Mouse (Mus musculus) heart, embryonic 16.5 days (tissue): Measurements from ENCODE around the gene Sfta2. TPM values are rescaled to one million over a fixed set of nuclear protein-coding genes. Genes with fewer than 3 reads are reported as not detected.

Experiments
- ATAC-seq: fragments of 200-750 bp; cut with Nextera tagmentation; replicated peaks from 2 replicates; pipeline ENCODE4 v1.8.0; 2017; ENCODE audit warnings: moderate number of reproducible peaks; ENCODE audit not compliant: insufficient read depth, low FRiP score; ENCODE audit errors: extremely low read depth
- H3K27ac ChIP-seq: fragments of 300-500 bp; sonication (generic); 2 replicates; pipeline ENCODE4 v1.5.1; 2014; ENCODE audit warnings: mild to moderate bottlenecking, low read length, control low read depth, moderate library complexity
- H3K27me3 ChIP-seq: fragments of 300-500 bp; sonication (generic); 2 replicates; pipeline ENCODE4 v1.6.1; 2014; ENCODE audit warnings: low read length, mixed read lengths; ENCODE audit not compliant: control insufficient read depth, insufficient read depth
- H3K36me3 ChIP-seq: fragments of 300-500 bp; sonication (generic); 2 replicates; pipeline ENCODE4 v1.6.1; 2014; ENCODE audit not compliant: control insufficient read depth, insufficient read depth
- H3K4me1 ChIP-seq: fragments of 300-500 bp; sonication (generic); 2 replicates; pipeline ENCODE4 v1.6.1; 2014; ENCODE audit warnings: low read length, mixed read lengths; ENCODE audit not compliant: control insufficient read depth, insufficient read depth
- H3K4me2 ChIP-seq: fragments of 300-500 bp; sonication (generic); 2 replicates; pipeline ENCODE4 v1.6.1; 2014; ENCODE audit warnings: low read depth, mild to moderate bottlenecking, control low read depth, low read length
- H3K4me3 ChIP-seq: fragments of 300-500 bp; sonication (generic); 2 replicates; pipeline ENCODE4 v1.5.1; 2014; ENCODE audit warnings: mild to moderate bottlenecking, control low read depth, low read length
- H3K9ac ChIP-seq: fragments of 300-500 bp; sonication (generic); 2 replicates; pipeline ENCODE4 v1.6.1; 2014; ENCODE audit warnings: low read length, control low read depth
- H3K9me3 ChIP-seq: fragments of 300-500 bp; sonication (generic); replicated peaks from 2 replicates; pipeline ENCODE4 v1.6.1; 2016; ENCODE audit warnings: low read length; ENCODE audit not compliant: control insufficient read depth
- WGBS: fragments of 180-500 bp; shearing (Covaris S2); extraction: QIAGEN DNeasy Blood & Tissue Kit; methylation state at CpG from one replicate; pipeline ENCODE4 v1.1.7; 2014; 5-methylcytosine and 5-hydroxymethylcytosine counted together
- polyA plus RNA-seq: library from polyadenylated mRNA; unstranded; fragments of >200 nt; fragmentation: Nextera tagmentation; extraction: Ambion mirVana; gene quantifications from 2 replicates; pipeline ENCODE4 v1.2.1, GENCODE M21; 2015

Sfta2 gene
- polyA plus RNA-seq, 1 experiment from 2014 or later = 1.1 TPM

DNA sequence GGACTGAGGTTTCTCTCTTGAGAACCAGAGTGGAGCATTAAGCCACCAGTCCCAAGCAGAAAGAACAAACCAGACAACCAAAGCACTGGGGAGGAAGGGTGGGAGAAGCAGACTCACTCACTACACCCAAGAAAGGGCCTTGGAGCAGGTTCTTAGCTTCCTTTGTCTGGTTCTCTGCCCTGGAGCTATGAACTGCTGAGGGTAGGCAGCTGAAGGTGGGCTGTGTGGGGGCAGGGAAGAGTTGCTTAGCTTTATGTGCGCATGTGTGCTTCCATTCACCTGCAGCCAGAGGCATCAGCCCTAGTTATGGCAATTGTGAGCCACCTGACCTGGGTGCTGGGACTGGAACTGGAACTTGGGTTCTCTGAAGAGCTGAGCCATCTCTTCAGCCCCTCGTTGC is 51.7 kb downstream of the Sfta2 start:
- 71% methylated on average over 2 of the region's 2 CpGs for WGBS
- no peak for ATAC-seq
- no peaks in the 10 kb centered on the region for H3K4me1 ChIP-seq
- H3K27ac ChIP-seq = no peak overlapping the region
- H3K9me3 ChIP-seq = no peaks in the 10 kb centered on the region
- no peak overlapping the region for H3K4me2 ChIP-seq
- no peak overlapping the region for H3K9ac ChIP-seq
- H3K4me3 ChIP-seq = no peak overlapping the region
- H3K36me3 ChIP-seq = peaks cover 21% of the 10 kb centered on the region
- no peaks in the 10 kb centered on the region for H3K27me3 ChIP-seq

DNA sequence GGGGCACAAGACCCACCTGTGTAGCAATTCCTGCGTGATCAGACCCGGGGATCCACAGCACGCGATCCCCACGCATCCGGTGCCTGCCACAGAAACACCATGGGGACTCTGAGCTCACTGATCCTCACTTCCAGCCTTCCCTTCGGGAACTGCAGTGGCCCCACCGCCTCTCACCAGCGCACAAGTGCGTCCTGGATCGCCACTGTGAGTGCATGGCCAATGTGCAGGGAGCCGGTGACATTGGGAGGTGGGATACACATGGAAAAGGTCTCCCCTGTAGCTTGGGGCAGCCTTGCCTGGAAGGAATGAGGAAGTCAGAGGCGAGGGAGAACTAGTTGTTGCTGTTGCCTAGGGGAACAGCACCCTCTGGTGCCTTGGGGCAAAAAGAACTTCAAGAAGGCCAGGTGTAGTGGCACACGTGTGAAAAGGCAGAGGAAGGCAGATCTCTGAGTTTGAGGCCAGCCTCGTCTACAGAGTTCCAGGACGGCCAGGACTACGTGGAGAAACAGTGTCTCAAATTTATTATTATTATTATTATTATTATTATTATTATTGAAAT is 64.7 kb downstream of the Sfta2 start:
- Histone ChIP-seq H3K9ac (no peak overlapping the region), H3K36me3 (peaks cover 7% of the 10 kb centered on the region), H3K9me3 (no peaks in the 10 kb centered on the region), H3K4me3 (no peak overlapping the region), H3K27me3 (no peaks in the 10 kb centered on the region), H3K4me1 (peaks cover 10% of the 10 kb centered on the region), H3K4me2 (no peak overlapping the region), H3K27ac (no peak overlapping the region)
- WGBS = 79% methylated on average over 17 of the region's 17 CpGs
- ATAC-seq = no peak

DNA sequence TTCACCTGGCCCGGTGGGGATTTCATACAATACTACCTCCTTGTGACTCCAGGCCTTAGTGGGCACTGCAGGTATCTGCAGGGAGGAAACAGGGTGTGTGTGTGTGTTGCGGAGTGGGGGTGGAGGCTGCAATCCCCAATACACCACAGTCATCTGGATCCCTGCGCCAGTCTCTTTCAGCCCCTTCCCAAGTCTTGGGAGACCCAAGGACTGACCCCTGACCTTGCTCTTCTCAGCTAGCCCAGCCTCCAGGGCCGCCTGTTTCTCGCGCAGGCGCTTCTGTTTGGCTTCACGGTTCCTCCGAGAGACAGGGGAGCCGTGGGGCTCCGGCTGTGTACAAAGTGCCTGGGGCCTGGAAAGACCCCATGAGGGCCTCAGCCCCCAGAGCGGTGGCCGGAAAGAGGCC is 65.5 kb downstream of the Sfta2 start:
- peak overlapping the region; percentile 85 for H3K4me3 ChIP-seq
- H3K4me2 ChIP-seq = peak overlapping the region; percentile 97
- no peaks in the 10 kb centered on the region for H3K27me3 ChIP-seq
- 4% methylated on average over 13 of the region's 13 CpGs for WGBS
- H3K4me1 ChIP-seq = peaks cover 10% of the 10 kb centered on the region
- H3K9me3 ChIP-seq = no peaks in the 10 kb centered on the region
- H3K9ac ChIP-seq = peak overlapping the region; percentile 95
- H3K36me3 ChIP-seq = peaks cover 3% of the 10 kb centered on the region; the same call in 1 of the 2 replicates
- peak overlapping the region; percentile 80 for H3K27ac ChIP-seq
- ATAC-seq = peak; percentile 25

DNA sequence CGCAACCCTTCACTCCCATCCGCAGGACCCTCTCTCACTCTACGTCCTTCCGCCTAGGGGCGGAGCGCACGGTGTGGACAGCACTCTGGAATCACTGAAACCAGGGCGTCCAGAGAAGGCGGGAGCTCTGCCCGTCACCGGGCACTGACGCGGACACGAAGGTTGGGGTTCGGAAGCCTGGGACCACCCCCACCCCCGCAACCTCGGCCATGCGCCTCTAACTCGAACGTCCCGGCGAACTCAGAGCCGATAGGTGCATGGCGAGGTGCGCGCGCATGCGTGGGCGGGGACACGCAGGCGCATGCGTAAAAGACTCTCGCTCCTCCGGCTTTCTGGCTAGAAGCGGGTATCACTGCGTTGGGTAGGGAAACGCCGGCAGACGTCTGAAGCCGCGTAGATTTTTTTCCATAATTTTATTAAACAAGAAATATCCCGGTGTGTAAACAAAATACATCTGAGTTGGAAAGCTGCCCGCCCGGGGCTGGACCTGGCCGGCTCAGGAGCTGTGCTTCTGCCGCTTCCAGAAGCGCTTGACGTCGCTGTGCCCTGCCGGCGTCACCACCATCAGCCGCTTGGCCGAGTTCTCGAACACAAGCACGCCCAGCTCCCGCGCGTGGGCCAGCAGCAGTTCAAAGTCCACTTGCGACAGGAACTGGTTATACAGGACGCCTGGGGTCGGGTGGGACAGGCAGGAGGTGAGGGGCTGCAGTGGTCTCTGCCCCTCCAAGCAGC is 66.2 kb downstream of the Sfta2 start, which contains the start of gene Vars2:
Gene Vars2 (minus strand): TSS at position 259 of the 732 bp plus-strand sequence.
- Histone ChIP-seq H3K27me3 (no peaks in the 10 kb centered on the region), H3K9ac (peak within 1 kb of the TSS; percentile 95)
- under 1% methylated on average over 61 of the region's 61 CpGs for WGBS

DNA sequence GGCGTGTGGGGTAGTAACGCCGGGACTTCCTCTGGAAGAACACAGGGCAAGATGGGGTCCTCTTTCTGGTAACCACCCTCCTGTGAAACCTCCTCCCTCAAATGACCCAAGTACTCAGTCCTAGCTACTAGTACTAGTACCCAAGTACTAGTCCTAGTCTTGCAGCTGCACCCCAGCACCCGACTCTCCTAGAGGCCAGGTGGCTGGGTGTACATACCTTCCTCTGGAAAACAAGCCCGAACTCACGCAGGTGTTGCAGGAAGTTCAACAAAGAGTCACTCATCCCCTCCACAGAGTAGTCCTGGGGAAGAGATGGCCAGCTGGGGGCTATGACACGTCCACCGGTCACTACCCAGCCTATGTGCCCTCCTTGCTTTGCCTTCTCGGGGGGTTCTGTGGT is 68.4 kb downstream of the Sfta2 start:
- Histone ChIP-seq H3K36me3 (no peaks in the 10 kb centered on the region; the same call in 1 of the 2 replicates), H3K9me3 (no peaks in the 10 kb centered on the region), H3K4me2 (no peak overlapping the region), H3K27me3 (no peaks in the 10 kb centered on the region), H3K27ac (no peak overlapping the region), H3K4me1 (peaks cover 16% of the 10 kb centered on the region), H3K9ac (no peak overlapping the region), H3K4me3 (no peak overlapping the region)
- 89% methylated on average over 9 of the region's 9 CpGs for WGBS
- no peak for ATAC-seq

More for the DNA sequence above, 66.2 kb downstream of the Sfta2 start, which contains the start of gene Vars2:
- H3K36me3 ChIP-seq = peaks cover 3% of the 10 kb centered on the region; the same call in 1 of the 2 replicates
- ATAC-seq = peak; percentile 86
- H3K4me2 ChIP-seq = peak within 1 kb of the TSS; percentile 97
- H3K27ac ChIP-seq = peak within 1 kb of the TSS; percentile 80
- H3K4me3 ChIP-seq = peak within 1 kb of the TSS; percentile 85
- peaks cover 10% of the 10 kb centered on the region for H3K4me1 ChIP-seq
- H3K9me3 ChIP-seq = no peaks in the 10 kb centered on the region

DNA sequence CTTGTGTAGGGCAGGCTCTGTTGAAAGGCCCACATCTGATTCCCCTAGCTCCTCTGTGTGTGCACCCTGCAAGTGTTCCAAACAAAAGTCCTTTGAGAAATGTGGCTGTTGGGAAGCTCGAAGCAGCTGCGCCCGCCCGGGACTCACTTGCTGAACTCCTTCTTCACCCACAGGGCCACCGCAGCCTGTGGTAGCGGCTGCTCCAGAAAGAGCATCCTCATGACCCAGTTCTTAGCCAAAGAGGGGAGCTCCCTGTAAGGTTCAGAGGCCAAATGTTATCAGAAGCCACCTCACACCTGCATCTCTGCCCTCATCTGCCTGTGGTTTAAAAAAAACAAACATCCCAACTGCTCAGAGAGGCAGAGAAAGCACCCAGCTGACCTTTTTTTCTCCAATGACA is 70.5 kb downstream of the Sfta2 start:
- H3K4me2 ChIP-seq = no peak overlapping the region
- H3K9me3 ChIP-seq = no peaks in the 10 kb centered on the region
- H3K9ac ChIP-seq = no peak overlapping the region
- no peaks in the 10 kb centered on the region for H3K27me3 ChIP-seq
- 84% methylated on average over 6 of the region's 6 CpGs for WGBS
- ATAC-seq = no peak
- H3K4me3 ChIP-seq = no peak overlapping the region
- H3K27ac ChIP-seq = no peak overlapping the region
- no peaks in the 10 kb centered on the region; the same call in 1 of the 2 replicates for H3K36me3 ChIP-seq
- peaks cover 11% of the 10 kb centered on the region for H3K4me1 ChIP-seq

DNA sequence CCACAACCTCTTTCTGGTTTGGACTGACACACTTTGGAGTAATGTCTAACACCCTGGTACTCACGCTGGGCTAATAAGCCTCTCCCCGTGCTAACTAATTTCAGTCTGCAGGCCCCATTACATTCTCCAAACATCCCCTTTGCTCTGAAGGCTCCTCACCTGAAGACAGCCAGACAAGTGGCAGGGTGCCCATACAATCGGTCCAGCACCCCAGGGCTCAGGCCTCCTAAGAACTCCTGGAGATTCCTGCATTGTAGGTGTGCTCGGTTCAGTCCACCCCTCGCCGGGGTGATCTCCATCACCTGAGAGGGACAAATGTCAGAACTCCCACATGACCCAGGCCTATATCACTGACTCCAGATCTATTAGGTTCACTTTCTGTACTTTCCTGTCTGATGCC is 71.2 kb downstream of the Sfta2 start:
- peaks cover 11% of the 10 kb centered on the region for H3K4me1 ChIP-seq
- no peak overlapping the region for H3K9ac ChIP-seq
- no peak overlapping the region for H3K4me3 ChIP-seq
- no peak overlapping the region for H3K27ac ChIP-seq
- no peak for ATAC-seq
- H3K27me3 ChIP-seq = no peaks in the 10 kb centered on the region
- no peaks in the 10 kb centered on the region for H3K9me3 ChIP-seq
- H3K4me2 ChIP-seq = peak overlapping the region; percentile 83; the same call in 1 of the 2 replicates
- WGBS = 85% methylated on average over 6 of the region's 6 CpGs
- no peaks in the 10 kb centered on the region; the same call in 1 of the 2 replicates for H3K36me3 ChIP-seq

DNA sequence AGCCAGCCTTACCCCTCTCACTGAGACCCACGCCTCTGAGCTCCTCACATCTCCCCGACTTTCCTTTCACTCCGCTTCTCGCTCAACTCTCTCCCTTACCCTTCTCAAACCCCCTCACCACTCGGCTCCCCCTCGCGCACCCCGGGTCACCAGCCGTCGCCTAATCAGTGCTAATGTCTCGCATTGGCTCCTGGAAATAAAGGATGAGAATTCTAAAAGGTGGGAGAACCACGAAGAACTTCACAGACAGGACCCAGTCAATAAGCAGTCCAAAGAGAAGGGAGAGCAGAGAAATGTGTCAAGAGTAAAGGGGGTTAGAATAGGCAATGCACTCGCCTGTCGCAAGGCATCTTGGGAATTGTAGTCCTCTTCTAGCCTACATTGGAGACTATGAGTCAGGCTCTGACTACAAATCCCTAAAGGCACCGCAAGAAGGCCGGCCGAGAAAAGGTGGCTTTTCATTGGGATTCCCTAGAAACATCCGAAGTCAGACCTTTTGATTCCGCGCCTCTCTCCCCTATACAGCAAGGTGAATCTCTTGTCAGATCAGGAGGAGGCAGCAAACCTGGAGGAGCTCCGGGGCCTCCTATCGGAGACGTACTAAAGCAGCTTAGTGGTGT is 72.2 kb downstream of the Sfta2 start, which contains the start of gene Gtf2h4:
Gene Gtf2h4 (minus strand): TSS at position 324 of the 620 bp plus-strand sequence.
- no peak within 1 kb of the TSS for H3K27ac ChIP-seq
- H3K4me3 ChIP-seq = peak within 1 kb of the TSS; percentile 89
- H3K4me2 ChIP-seq = peak within 1 kb of the TSS; percentile 83
- H3K27me3 ChIP-seq = no peaks in the 10 kb centered on the region
- H3K9ac ChIP-seq = peak within 1 kb of the TSS; percentile 97
- peaks cover 6% of the 10 kb centered on the region for H3K4me1 ChIP-seq
- H3K9me3 ChIP-seq = no peaks in the 10 kb centered on the region
- under 1% methylated on average over 23 of the region's 23 CpGs for WGBS
- ATAC-seq = peak; percentile 95
- no peaks in the 10 kb centered on the region; the same call in 1 of the 2 replicates for H3K36me3 ChIP-seq

DNA sequence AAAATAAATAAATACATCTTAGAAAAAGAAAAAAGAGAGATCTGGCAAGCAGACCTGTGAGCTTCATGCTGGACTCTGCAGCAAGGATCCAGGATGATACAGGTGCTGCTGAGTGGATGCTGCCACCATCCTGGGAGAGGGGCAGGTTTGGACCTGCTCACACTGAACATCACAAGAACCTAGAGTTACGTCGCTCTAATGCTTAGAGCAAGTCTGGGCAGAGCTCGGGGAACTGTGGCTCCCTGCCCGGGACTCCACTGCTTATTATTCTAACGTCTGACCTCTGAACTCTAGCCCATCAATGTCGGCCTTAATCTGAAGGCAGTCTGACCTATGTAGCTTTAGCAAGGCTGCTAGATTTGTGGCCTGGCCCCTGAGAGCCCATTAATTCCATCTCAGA is 79.2 kb downstream of the Sfta2 start:
- ATAC-seq = no peak; the same call in 1 of the 2 replicates
- no peak overlapping the region for H3K27ac ChIP-seq
- no peak overlapping the region for H3K4me2 ChIP-seq
- H3K9ac ChIP-seq = no peak overlapping the region
- no peaks in the 10 kb centered on the region for H3K9me3 ChIP-seq
- H3K36me3 ChIP-seq = peaks cover 29% of the 10 kb centered on the region
- 53% methylated on average over 6 of the region's 6 CpGs for WGBS
- no peak overlapping the region for H3K4me3 ChIP-seq
- H3K4me1 ChIP-seq = no peaks in the 10 kb centered on the region
- no peaks in the 10 kb centered on the region for H3K27me3 ChIP-seq
